Comparison of ENCODE assay signal across 12 mouse cellular contexts in the genomic region with DNA sequence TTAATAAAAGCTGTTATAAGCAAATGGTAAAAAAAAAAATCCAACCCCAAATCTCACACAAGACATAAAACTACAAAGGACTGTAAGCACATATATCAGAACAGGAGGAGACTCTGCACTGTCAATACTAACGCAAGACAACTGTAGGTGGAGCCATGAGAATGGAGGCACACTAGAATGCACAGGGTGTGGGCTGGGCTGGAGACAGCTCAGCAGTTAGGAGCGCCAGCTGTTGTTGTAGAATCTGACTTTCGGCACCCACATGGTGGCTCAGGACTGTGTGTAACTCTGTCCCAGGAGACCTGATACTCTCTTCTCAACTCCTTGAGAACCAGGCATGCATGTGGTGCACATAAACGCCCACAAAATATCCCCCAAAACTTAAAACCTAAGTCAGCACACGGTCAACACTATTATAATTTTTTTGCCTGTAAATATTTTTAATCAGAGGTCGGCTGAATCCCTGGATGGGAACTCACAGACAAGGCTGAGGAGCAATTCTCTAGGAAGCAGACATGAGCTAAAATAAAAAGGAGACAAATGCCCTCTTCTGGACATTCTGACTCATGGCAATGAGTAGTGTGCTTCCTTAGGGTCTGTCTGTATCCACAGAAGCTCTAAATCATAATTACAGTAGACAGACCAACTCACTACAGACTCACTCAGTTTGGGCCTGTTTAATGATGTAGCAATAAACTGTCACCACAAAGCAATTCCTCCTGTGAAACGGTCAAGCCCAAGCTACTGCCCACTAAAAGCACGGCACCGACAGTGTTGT. TPM values are rescaled to one million over a fixed set of nuclear protein-coding genes. Genes with fewer than 3 reads are reported as not detected.
DNase-seq lines count a peak whose midpoint lies in the region; ATAC-seq lines count a peak whose summit lies in the region.
"Had no signal": no experiment of that assay in that cellular context is flagged by ENCODE, and none has a peak within 500 bp of the region (broad histone marks: within the 10 kb centered on the region; RNA-seq: fewer than 3 reads in every experiment).

No protein-coding gene starts in this region.

- no peaks in the 10 kb centered on the region for H3K27me3 ChIP-seq in liver, embryonic 16.5 days (ENCODE audit: control insufficient read depth, insufficient read depth, low read depth, low read length)
- no peaks in the 10 kb centered on the region for H3K27me3 ChIP-seq in liver, embryonic 11.5 days (replicated peaks; ENCODE audit: control insufficient read depth, insufficient read depth, low read length)
- H3K27me3 ChIP-seq: heart, embryonic 13.5 days; liver, embryonic 15.5 days; neural tube, embryonic 12.5 days had no signal

- no peak overlapping the region for H3K4me3 ChIP-seq in liver, embryonic 16.5 days (ENCODE audit: low read depth, low read length)
- H3K4me3 ChIP-seq in liver, embryonic 11.5 days (ENCODE audit: low read depth, low read length), result no peak overlapping the region
- H3K4me3 ChIP-seq: forebrain, embryonic 10.5 days; heart, embryonic 13.5 days; liver, embryonic 15.5 days; neural tube, embryonic 12.5 days had no signal

- peaks cover 28% of the 10 kb centered on the region for H3K36me3 ChIP-seq in liver, embryonic 16.5 days (ENCODE audit: control insufficient read depth, insufficient read depth)
- H3K36me3 ChIP-seq in liver, embryonic 11.5 days (ENCODE audit: control insufficient read depth, insufficient read depth, low read length), result peaks cover 41% of the 10 kb centered on the region

- no peak overlapping the region for H3K4me2 ChIP-seq in liver, embryonic 16.5 days (ENCODE audit: low read depth, low read length)
- no peak overlapping the region for H3K4me2 ChIP-seq in liver, embryonic 11.5 days
- H3K4me2 ChIP-seq: heart, embryonic 13.5 days; liver, embryonic 15.5 days; neural tube, embryonic 12.5 days had no signal

- H3K4me1 ChIP-seq in liver, embryonic 16.5 days (ENCODE audit: control insufficient read depth, low read depth, low read length), result no peaks in the 10 kb centered on the region
- H3K4me1 ChIP-seq in liver, embryonic 11.5 days (replicated peaks; ENCODE audit: control insufficient read depth, insufficient read depth, low read length), result no peaks in the 10 kb centered on the region
- H3K4me1 ChIP-seq: forebrain, embryonic 10.5 days; heart, embryonic 13.5 days; neural tube, embryonic 12.5 days had no signal

- H3K27ac ChIP-seq in liver, embryonic 16.5 days (ENCODE audit: low read length), result no peak overlapping the region
- H3K27ac ChIP-seq in liver, embryonic 11.5 days (ENCODE audit: low read depth, low read length), result no peak overlapping the region
- H3K27ac ChIP-seq: forebrain, embryonic 10.5 days; heart, embryonic 13.5 days; liver, embryonic 15.5 days; neural tube, embryonic 12.5 days had no signal

- DNase-seq in frontal cortex, postnatal 10 days (ENCODE audit: low spot score in 2 of 2), result no peak
- no peak for DNase-seq in liver, embryonic 11.5 days (ENCODE audit: low spot score)
- peak; percentile 25 for DNase-seq in MN1 (ENCODE audit: low spot score)
- peak; percentile 61 for DNase-seq in retina, postnatal 1 day
- no peak for DNase-seq in adrenal gland, postnatal 10 days
- DNase-seq in ovary, postnatal 36 days (ENCODE audit: low spot score), result no peak

- 73% methylated on average over 9 of the region's 9 CpGs for WGBS in liver, embryonic 16.5 days (ENCODE audit: insufficient replicate concordance)
- WGBS in liver, embryonic 11.5 days, result 84% methylated on average over 9 of the region's 9 CpGs

- H3K9me3 ChIP-seq in liver, embryonic 16.5 days (replicated peaks; ENCODE audit: control insufficient read depth, low read length), result no peaks in the 10 kb centered on the region
- no peaks in the 10 kb centered on the region for H3K9me3 ChIP-seq in liver, embryonic 11.5 days (ENCODE audit: control insufficient read depth, low read length)
- H3K9me3 ChIP-seq: forebrain, embryonic 10.5 days; heart, embryonic 13.5 days; liver, embryonic 15.5 days; neural tube, embryonic 12.5 days had no signal

- no peak overlapping the region for H3K9ac ChIP-seq in liver, embryonic 16.5 days (ENCODE audit: low read depth, low read length)
- H3K9ac ChIP-seq in liver, embryonic 11.5 days (ENCODE audit: low read depth, low read length), result no peak overlapping the region
- H3K9ac ChIP-seq: heart, embryonic 13.5 days; liver, embryonic 15.5 days; neural tube, embryonic 12.5 days had no signal

- peak; percentile 44; the same call in 1 of the 2 replicates for ATAC-seq in frontal cortex, adult (ENCODE audit: low TSS enrichment)
- peak; percentile 45; the same call in 1 of the 2 replicates for ATAC-seq in liver, embryonic 16.5 days (ENCODE audit: low read depth)
- ATAC-seq in liver, embryonic 11.5 days (replicated peaks; ENCODE audit: low FRiP score), result no peak

RNA-seq across cellular contexts. Expression of gene Cnot10, which starts 25.6 kb away (rescaled TPM):
- 23.0 and 24.4 TPM in 2 replicates for polyA plus RNA-seq in liver, embryonic 16.5 days (2015; fragmentation: Nextera tagmentation; extraction: Ambion mirVana)
- 52.8 and 57.7 TPM in 2 replicates for polyA plus RNA-seq in liver, embryonic 11.5 days (2014; fragmentation: Nextera tagmentation; extraction: Ambion mirVana)
- 10 to 100 TPM; 36.0 to 39.9 TPM for total RNA-seq in adrenal gland, postnatal 10 days (2021)

RNA-seq across cellular contexts. Expression of gene Trim71, which starts 50.2 kb away (rescaled TPM):
- 0.69 and 0.71 TPM in 2 replicates for polyA plus RNA-seq in liver, embryonic 16.5 days (2015; fragmentation: Nextera tagmentation; extraction: Ambion mirVana)
- 2.6 and 3.1 TPM in 2 replicates for polyA plus RNA-seq in liver, embryonic 11.5 days (2014; fragmentation: Nextera tagmentation; extraction: Ambion mirVana)
- under 1 TPM in 1 of 2 experiments, not detected in 1; 0.09 TPM for total RNA-seq in adrenal gland, postnatal 10 days (2021)

Comparison
In these comparisons a context has a peak if more than half of its experiments do, and no peak if none do; other contexts are left out.
1. DNase-seq: peak in MN1 (single experiment) and retina, postnatal 1 day (single experiment); none in frontal cortex, postnatal 10 days (0 of 2), liver, embryonic 11.5 days (single experiment), adrenal gland, postnatal 10 days (single experiment) and ovary, postnatal 36 days (single experiment).